Mouse (Mus musculus) fat pad, adult 2 months (tissue): ENCODE data around the gene Ppp1cc.
"Not testable (repeated sequence)": the region's sequence is repeated elsewhere in the genome, so short reads cannot be mapped to it uniquely, and the experiment has no call there.

Source experiments
- DNase-seq: peaks from one replicate; pipeline ENCODE4 v3.0.0-alpha.2; 2011; ENCODE audit warnings: low read depth, low spot score; ENCODE audit errors: extremely low read depth

Ppp1cc gene

DNA sequence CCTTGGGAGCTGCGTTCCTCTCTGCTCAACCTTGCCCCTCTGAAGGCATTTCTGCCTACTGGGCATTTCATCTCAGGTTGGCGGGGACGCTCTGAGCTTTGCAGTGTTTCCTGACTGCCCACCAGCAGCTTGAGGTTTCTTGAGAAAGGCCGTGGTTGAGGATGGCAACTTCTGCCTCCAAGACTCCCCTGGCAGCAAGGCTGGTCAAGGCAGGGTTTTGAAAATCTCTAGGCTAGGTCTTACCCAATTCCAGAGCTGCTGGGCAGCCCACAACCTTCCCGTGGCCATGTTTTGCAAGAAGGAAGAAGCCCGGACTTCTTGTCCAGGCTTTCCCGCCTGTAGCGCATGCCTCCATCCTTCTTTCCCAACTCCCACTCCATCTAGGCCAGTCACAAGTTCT lies 52.8 kb downstream of the Ppp1cc start:
- no peak for DNase-seq

DNA sequence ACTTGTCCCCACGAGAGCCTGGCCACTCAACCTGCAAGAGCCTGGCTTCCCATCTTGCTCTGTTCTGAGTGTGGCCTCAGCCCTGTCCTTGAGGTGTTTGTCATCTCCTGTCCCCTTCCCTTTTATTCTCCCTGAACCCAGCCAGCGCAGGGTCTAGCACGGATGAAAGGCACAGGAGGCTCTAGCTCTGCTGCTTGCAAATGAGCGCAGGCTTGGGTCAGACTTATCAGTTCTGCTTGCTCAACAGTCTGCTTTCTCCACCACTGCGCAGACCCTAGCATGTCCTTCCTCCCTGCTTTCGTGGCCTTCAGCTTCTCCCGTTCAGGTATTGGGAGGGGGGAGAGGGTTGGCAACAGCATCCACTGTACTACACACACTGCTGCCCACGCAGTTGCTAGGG lies 54.0 kb downstream of the Ppp1cc start:
- no peak for DNase-seq

DNA sequence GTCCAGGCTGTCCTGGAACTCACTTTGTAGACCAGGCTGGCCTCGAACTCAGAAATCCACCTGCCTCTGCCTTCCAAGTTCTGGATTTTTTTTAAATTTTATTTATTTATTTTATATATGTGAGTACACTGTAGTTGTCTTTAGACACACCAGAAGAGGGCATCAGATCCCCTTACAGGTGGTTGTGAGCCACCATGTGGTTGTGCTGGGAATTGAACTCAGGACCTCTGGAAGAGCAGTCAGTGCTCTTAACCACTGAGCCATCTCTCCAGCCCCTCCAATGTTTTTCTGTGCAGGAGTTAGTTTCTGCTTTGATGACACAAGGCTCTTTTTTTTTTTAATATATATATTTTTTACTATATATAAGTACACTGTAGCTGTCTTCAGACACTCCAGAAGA lies 54.7 kb downstream of the Ppp1cc start:
- not testable (repeated sequence) for DNase-seq

DNA sequence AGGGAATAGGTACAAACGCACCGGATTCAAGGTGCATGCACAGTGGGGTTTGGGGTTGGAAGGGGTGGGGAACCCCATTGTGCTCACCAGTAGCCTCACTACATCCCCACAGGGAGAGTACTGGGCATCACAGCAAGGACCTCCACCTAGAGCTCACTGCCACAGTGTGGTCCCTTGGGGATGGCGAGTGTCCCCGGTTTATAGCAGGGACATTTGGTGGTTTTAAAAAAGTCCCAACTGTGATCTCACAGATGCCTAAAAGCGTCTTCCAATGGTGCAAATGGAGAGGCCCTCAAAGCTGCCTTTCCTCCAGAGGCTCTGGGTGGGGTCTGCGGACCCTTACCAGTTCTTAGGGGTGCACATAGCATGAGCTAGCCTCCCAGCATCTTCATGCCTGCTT lies 55.8 kb downstream of the Ppp1cc start:
- no peak for DNase-seq

- no peak for DNase-seq
Measured at GRCm38 (mm10) chr5:122217636-122218035, 59.6 kb downstream of the Ppp1cc start.

DNA sequence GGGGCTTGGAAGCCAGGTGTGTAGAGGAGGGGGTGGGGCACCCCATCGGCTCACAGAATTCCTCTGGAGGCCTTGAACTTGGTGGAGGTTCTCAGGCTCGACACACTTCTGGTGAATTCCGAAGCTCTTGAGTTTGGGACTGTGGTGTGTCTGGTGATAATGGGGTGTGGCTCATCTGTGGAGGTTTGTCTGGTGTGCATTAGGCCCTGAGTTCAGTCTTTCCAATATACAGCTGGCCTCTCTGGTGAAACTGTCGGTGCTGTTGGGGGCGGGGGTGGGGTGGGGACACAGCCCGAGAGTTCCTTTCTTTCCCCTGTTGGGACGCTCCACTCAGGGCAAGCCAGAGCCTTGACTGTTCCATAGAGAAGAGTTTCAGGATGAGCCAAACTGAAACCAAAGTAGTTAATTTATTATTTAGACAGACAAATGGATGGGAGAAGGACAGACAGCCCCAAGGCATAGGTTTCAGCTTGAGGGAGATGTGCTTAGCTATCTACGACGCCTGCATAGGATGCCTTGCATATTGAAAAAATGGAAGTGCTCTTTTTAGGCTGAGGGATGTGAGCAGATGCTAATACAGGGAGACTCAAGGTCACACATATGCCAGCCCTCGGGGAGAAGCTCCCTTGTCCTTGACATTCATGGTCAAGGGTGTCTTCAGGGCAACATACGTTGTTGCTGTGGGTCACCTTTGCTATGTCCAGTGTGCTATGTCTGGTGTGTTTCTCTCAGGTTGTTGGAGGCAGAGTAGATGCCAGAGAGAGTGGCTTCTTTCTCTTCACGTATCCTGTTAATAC lies 60.2 kb downstream of the Ppp1cc start:
- DNase-seq = no peak

DNA sequence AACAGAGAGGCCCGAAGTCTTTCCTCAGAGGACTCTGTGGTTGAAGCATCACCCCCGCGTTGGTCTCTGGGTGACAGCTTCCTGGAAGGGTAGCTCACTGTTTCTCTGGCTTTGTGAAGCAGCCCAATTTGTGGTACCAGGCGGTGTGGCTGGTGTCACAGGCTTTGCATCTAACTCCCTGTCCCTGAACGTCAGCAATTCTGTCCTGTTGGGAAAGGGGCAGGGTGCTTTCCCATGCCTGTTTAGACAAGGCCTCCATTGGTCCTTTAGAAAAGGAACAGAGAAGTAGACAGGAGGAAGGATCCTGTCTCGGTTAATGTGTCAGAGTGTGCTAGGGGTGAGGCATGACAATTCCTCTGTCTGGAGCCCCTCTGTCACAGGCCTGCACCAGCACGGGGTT lies 60.9 kb downstream of the Ppp1cc start:
- DNase-seq = no peak

DNA sequence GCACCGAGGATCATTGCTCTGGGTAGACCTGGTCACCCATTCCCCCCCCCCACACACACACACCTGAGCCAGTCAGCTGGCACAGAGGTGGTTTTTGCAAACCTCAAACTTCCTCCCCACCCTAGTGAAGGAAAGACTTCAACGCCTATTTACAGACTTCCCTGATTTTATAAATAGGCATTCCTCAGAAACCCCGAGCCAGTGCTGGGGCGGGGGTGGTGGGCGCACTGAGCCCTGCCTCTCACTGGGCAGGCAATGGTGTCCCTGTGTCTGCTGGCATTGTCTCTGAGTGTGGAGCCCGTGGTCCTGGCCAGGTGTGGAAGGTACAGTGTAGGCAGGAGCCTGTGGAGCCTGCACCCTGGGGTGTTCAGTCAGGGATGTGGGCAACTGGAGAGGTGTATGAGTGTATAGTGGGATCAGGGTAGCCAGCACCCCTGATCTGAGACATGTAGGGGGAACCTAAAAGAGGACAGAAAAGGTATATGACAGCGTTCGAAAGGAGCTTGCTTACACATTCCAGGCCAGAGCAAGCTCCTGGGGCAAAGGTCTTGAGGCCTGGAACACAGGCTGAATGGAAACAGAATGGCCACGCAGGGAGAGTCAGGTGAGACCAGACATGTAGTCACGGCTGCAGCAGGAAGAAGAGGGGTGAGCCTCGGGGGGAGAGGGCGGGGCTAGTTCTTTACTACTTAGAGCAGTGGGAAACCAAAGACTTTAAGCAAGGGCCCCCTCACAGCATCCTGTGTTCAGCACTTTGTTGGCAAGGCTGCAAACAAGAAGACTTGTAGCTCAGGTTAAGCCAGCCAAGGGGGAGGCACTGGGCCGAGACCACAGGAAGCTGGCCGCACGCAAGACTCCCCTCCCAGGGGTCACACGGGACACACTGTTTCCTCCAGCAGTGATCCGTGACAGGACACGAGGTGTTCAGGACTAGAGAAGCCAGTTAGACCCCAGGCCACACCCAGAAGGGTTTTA lies 61.9 kb downstream of the Ppp1cc start:
- DNase-seq = no peak

GRCm38 (mm10) chr5:122221085-122221484 lies 63.0 kb downstream of the Ppp1cc start:
- DNase-seq = no peak

DNA sequence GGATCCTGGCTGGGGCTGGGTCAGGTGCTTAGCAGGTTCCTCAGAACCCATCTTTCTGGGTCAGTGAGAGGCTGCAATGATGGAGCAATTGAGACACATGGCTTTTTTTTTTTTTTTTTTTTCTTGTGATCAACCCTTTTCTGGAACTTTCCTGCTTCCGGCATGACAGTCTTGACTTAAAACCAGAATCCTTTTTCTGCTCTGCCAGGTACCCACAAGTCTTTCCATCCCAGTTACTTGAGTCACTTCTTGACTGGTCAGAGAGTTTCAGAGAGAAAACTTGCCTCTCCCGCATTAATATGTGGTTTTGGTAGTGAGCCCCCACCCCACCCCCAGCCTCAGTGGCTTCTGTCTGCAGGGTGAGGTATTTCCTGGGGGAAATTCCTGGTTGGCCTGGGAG lies 66.2 kb downstream of the Ppp1cc start:
- DNase-seq = no peak
